Mouse (Mus musculus): ENCODE measurements around the gene Tsc22d4. TPM values are rescaled to one million over a fixed set of nuclear protein-coding genes. Genes with fewer than 3 reads are reported as not detected.

The Tsc22d4 gene
- total RNA-seq, 4 experiments from 2014 or later: 39.6 to 68.9 (median 47.7) TPM

GRCm38 (mm10) chr5:137787151-137787928 is 41.8 kb downstream of the Tsc22d4 start, which contains the start of the genes Mepce and Zcwpw1:
Gene Mepce, minus strand, starts transcription at chr5:137787655.
Gene Zcwpw1, plus strand, starts transcription at chr5:137787798.
- peak; percentile 88 to 94 for DNase-seq (ENCODE audit: low spot score in 2 of 2)

- DNase-seq (ENCODE audit: low spot score in 2 of 2): no peak
Measured at GRCm38 (mm10) chr5:137788171-137788570, 42.6 kb downstream of the Tsc22d4 start.

DNA sequence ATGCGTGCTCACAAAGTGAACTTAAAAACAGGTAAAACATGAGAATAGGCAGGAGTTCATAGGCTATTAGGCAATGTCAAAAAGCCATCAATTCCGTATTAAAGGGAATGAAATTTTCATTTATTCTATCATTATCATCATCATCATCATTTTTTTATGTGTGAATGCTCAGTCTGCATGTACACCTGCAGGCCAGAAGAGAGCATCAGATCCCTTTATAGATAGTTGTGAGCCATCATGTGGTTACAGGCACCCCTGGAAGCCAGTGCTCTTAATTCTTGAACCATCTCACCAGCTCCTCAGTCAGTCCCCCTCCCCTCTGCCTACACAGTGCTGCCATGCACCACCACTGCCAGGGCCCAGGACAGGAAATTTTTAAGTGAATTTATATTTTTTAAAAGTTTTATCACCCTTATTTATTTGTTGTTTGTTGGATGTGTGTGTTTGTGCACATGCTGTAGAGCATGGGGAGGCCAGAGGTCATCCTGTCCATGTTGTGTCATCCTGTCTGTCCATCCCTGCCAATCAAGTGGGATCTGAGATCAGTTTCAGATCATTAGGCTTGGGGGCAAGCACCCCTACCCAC is 43.5 kb downstream of the Tsc22d4 start:
- no peak for DNase-seq (ENCODE audit: low spot score in 2 of 2)

GRCm38 (mm10) chr5:137791553-137791952 is 46.0 kb downstream of the Tsc22d4 start:
- no peak for DNase-seq (ENCODE audit: low spot score in 2 of 2)

- no peak for DNase-seq (ENCODE audit: low spot score in 2 of 2)
Measured at GRCm38 (mm10) chr5:137796606-137797005, 51.1 kb downstream of the Tsc22d4 start.

DNA sequence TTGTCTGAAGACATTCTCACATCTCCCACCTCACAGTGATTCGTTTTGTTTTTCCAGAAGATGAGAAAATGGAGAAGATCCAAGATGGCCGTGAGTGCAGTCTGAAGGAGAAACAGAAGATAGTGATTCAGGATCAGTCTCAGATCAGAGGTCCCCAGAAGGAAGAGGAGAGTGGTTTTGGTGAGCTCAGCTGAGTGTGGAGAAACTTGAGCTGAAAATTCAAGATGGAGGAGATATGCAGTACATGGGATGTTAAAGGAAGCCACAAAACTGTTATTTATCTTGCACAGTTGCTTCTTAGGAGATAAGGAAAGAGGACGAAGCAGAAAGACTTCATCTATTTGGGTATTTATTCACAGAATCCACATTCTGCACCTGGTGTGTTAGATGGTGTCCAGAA is 55.4 kb downstream of the Tsc22d4 start:
- DNase-seq (ENCODE audit: low spot score in 2 of 2): no peak

GRCm38 (mm10) chr5:137806158-137806557 is 60.6 kb downstream of the Tsc22d4 start:
- no peak for DNase-seq (ENCODE audit: low spot score in 2 of 2)

DNA sequence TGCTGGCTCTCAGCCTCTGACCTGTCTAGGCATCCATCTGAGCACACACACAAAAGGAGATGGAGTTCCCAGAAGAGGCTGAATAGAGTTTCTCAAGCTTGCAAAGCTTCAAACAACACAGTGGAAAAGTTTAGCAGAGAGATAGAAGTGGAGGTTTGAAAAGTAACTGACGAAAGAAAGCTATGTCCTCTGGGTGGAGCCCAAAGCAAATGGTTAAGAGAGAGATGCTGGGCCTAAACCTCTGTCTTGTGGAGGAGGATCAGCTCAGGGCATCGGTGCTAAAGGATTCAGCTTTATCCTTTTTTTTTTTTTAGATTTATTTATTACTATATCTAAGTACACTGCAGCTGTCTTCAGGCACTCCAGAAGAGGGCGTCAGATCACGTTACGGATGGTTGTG is 62.8 kb downstream of the Tsc22d4 start:
- no peak for DNase-seq (ENCODE audit: low spot score in 2 of 2)

GRCm38 (mm10) chr5:137817466-137818222 is 72.1 kb downstream of the Tsc22d4 start:
- DNase-seq (ENCODE audit: low spot score in 2 of 2): no peak

Other genes with a start within 250 kb of the Tsc22d4 start
- 10 to 100 TPM; 10.5 to 11.7 (median 11.2) TPM for gene Pop7, start 243.2 kb upstream of the Tsc22d4 start, total RNA-seq (2022)
- gene Gigyf1, start 227.2 kb upstream of the Tsc22d4 start, total RNA-seq (2022): 10 to 100 TPM; 21.2 to 25.5 (median 22.6) TPM
- not detected for gene Epo, start 212.5 kb upstream of the Tsc22d4 start, total RNA-seq (2022)
- 100 to 1,000 TPM; 118 to 137 (median 128) TPM for gene Gnb2, start 212.2 kb upstream of the Tsc22d4 start, total RNA-seq (2022)
- gene Actl6b, start 192.2 kb upstream of the Tsc22d4 start, total RNA-seq (2022): not detected
- not detected for gene Tfr2, start 175.9 kb upstream of the Tsc22d4 start, total RNA-seq (2022)
- 10 to 100 TPM; 10.1 to 13.6 (median 11.6) TPM for gene Mospd3, start 144.7 kb upstream of the Tsc22d4 start, total RNA-seq (2022)
- gene Pcolce, start 131.9 kb upstream of the Tsc22d4 start, total RNA-seq (2022): 10 to 100 TPM; 16.2 to 35.4 (median 22.9) TPM
- under 1 TPM in 2 of 4 experiments, not detected in 2; 0.20 to 0.29 TPM for gene Fbxo24, start 116.7 kb upstream of the Tsc22d4 start, total RNA-seq (2022)
- gene Lrch4, start 116.6 kb upstream of the Tsc22d4 start, total RNA-seq (2022): 10 to 100 TPM; 12.7 to 15.7 (median 14.6) TPM
- gene Gm20605, start 116.6 kb upstream of the Tsc22d4 start, total RNA-seq (2022): 1 to 10 TPM; 1.9 to 3.5 (median 2.5) TPM
- gene Sap25, start 104.4 kb upstream of the Tsc22d4 start, total RNA-seq (2022): 1 to 10 TPM in 2 of 4 experiments, under 1 TPM in 2; 0.75 to 1.8 (median 1.1) TPM
- under 1 TPM; 0.19 to 0.81 (median 0.25) TPM for gene Irs3, start 100.0 kb upstream of the Tsc22d4 start, total RNA-seq (2022)
- 1 to 10 TPM; 2.4 to 4.4 (median 3.3) TPM for gene Agfg2, start 61.0 kb upstream of the Tsc22d4 start, total RNA-seq (2022)
- under 1 TPM in 2 of 4 experiments, not detected in 2; 0.10 to 0.16 TPM for gene Nyap1, start 4.1 kb upstream of the Tsc22d4 start, total RNA-seq (2022)
- 1 to 10 TPM; 4.7 to 6.0 (median 5.3) TPM for gene Ppp1r35, start 33.1 kb downstream of the Tsc22d4 start, total RNA-seq (2022)
- 10 to 100 TPM; 23.0 to 24.2 (median 23.3) TPM for gene Mepce, start 41.9 kb downstream of the Tsc22d4 start, total RNA-seq (2022)
- gene Zcwpw1, start 42.1 kb downstream of the Tsc22d4 start, total RNA-seq (2022): under 1 TPM in 2 of 4 experiments, not detected in 2; 0.24 to 0.31 TPM
- under 1 TPM in 1 of 4 experiments, not detected in 3; 0.21 TPM for gene Pilra, start 90.6 kb downstream of the Tsc22d4 start, total RNA-seq (2022)
- under 1 TPM in 1 of 4 experiments, not detected in 3; 0.79 TPM for gene Pilrb1, start 112.4 kb downstream of the Tsc22d4 start, total RNA-seq (2022)
- not detected for gene Pilrb2, start 126.1 kb downstream of the Tsc22d4 start, total RNA-seq (2022)
- under 1 TPM in 2 of 4 experiments, not detected in 2; 0.07 to 0.11 TPM for gene Cyp3a13, start 175.9 kb downstream of the Tsc22d4 start, total RNA-seq (2022)
- gene Gjc3, start 217.4 kb downstream of the Tsc22d4 start, total RNA-seq (2022): under 1 TPM; 0.17 to 0.51 (median 0.36) TPM
- gene Azgp1, start 235.8 kb downstream of the Tsc22d4 start, total RNA-seq (2022): under 1 TPM in 1 of 4 experiments, not detected in 3; 0.43 TPM